Mouse (Mus musculus): ENCODE data around the gene Gnai3. TPM values are rescaled to one million over a fixed set of nuclear protein-coding genes. Genes with fewer than 3 reads are reported as not detected.

The Gnai3 gene
- polyA plus RNA-seq, 1 experiment, result 28.8 TPM

DNA sequence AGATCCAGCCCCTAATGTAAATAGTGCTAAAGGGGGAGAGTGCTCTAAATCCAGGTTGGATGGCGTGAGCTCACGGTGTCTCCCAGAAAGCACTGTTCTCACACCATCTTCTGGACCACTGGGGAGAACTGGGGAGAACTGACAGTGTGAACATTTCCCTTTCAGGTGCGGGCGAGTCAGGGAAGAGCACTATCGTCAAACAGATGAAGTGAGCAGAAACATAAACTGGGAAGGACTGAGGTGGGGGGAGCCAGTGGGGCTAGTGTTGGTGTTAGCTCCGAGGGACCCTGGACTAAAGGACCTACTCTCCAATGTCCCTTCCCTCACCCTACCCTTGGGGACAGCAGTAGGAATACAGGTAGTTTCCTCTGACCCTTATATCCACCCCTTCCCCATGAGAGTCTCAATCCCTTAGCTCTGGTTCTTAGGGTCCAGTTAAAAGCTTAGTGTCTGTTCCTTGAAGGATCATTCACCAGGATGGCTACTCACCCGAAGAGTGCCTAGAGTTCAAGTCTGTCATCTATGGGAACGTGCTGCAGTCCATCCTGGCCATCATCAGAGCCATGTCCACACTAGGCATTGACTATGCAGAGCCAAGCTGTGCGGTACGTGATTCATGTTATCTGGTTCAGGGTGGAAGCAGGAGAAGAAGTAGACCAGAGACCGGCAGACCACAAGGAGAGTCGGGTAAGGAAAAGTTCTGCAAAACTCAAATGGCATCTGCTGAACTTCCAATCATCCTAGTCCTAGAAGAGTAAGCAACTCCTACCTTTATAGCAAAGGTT lies 50.8 kb downstream of the Gnai3 start:
- H3K36me3 ChIP-seq (ENCODE audit: control insufficient read depth, insufficient read depth), result no peaks in the 10 kb centered on the region
- H3K27me3 ChIP-seq (ENCODE audit: control insufficient read depth, insufficient read depth, insufficient read length), result no peaks in the 10 kb centered on the region
- no peaks in the 10 kb centered on the region for H3K79me3 ChIP-seq (ENCODE audit: low read depth)
- no peak overlapping the region for H3ac ChIP-seq (ENCODE audit: control insufficient read depth, insufficient read length, low read depth)
- no peak for TF ChIP-seq MYOD1 (IDR thresholded peaks at IDR 0.05; ENCODE audit: control insufficient read depth, insufficient read length, low read depth)
- no peak for TF ChIP-seq CEBPB (IDR thresholded peaks at IDR 0.05; ENCODE audit: low read depth)
- TF ChIP-seq CTCF (IDR thresholded peaks at IDR 0.05; ENCODE audit: control insufficient read depth, insufficient read depth, insufficient read length), result no peak
- no peak for TF ChIP-seq MAX (IDR thresholded peaks at IDR 0.05)
- no peak for TF ChIP-seq FOSL1 (IDR thresholded peaks at IDR 0.05; ENCODE audit: insufficient read depth, low read length, poor library complexity, severe bottlenecking)
- TF ChIP-seq MYOG (IDR thresholded peaks at IDR 0.05; ENCODE audit: control insufficient read depth, extremely low read depth, insufficient read length), result no peak
- TF ChIP-seq USF1 (IDR thresholded peaks at IDR 0.05; ENCODE audit: low read depth), result no peak
- no peak overlapping the region for H3K4me3 ChIP-seq (ENCODE audit: insufficient read depth, poor library complexity, severe bottlenecking)
- no peaks in the 10 kb centered on the region for H3K79me2 ChIP-seq (ENCODE audit: control insufficient read depth, insufficient read depth)

DNA sequence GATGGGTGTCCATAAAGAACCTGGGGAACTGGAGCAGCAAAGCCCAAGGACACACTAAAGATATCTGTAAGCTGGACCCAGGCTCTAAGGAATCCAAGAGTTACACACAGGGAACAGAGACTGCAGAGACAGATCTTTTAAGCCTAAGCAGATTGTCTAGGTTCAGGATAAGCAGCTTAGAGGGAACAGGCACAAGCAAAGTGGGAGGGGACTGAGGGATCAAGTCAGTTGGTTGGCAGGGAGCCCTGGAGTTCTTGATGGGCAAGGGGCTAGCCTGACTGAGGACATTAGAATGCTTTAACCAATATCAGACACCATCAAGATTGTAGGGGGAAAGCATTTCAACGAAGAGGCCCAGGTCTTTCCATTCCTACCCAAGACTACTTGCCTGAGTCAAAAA lies 51.8 kb downstream of the Gnai3 start:
- Histone ChIP-seq H3K36me3 (ENCODE audit: control insufficient read depth, insufficient read depth) (no peaks in the 10 kb centered on the region), H3K4me3 (ENCODE audit: insufficient read depth, poor library complexity, severe bottlenecking) (no peak overlapping the region), H3K79me3 (ENCODE audit: low read depth) (no peaks in the 10 kb centered on the region), H3K79me2 (ENCODE audit: control insufficient read depth, insufficient read depth) (no peaks in the 10 kb centered on the region), H3ac (ENCODE audit: control insufficient read depth, insufficient read length, low read depth) (no peak overlapping the region), H3K27me3 (ENCODE audit: control insufficient read depth, insufficient read depth, insufficient read length) (no peaks in the 10 kb centered on the region)
- TF ChIP-seq MAX (IDR thresholded peaks at IDR 0.05) (no peak), MYOG (IDR thresholded peaks at IDR 0.05; ENCODE audit: control insufficient read depth, extremely low read depth, insufficient read length) (no peak), MYOD1 (IDR thresholded peaks at IDR 0.05; ENCODE audit: control insufficient read depth, insufficient read length, low read depth) (no peak), CEBPB (IDR thresholded peaks at IDR 0.05; ENCODE audit: low read depth) (no peak)

DNA sequence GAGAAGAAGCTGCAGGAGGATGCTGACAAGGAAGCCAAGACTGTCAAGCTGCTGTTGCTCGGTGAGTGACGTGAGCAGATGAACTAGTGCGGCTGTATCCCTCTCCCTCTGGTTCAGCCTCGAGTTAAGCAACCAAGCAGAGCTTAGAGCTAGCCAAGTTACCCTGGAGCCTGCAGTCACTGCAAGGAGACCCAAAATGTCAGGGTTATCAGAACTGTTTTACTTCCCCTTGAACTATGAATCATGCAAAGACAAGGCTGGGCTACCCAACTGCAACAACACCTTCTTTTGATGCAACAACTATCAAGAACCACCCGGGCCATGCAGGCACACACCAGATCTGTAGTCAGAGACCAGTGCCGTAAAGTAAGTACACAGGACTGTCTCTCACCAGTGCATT lies 52.6 kb downstream of the Gnai3 start:
- Histone ChIP-seq H3K79me2 (ENCODE audit: control insufficient read depth, insufficient read depth) (no peaks in the 10 kb centered on the region), H3ac (ENCODE audit: control insufficient read depth, insufficient read length, low read depth) (no peak overlapping the region), H3K36me3 (ENCODE audit: control insufficient read depth, insufficient read depth) (no peaks in the 10 kb centered on the region), H3K4me3 (ENCODE audit: insufficient read depth, poor library complexity, severe bottlenecking) (no peak overlapping the region), H3K79me3 (ENCODE audit: low read depth) (no peaks in the 10 kb centered on the region), H3K27me3 (ENCODE audit: control insufficient read depth, insufficient read depth, insufficient read length) (no peaks in the 10 kb centered on the region)
- TF ChIP-seq FOSL1 (IDR thresholded peaks at IDR 0.05; ENCODE audit: insufficient read depth, low read length, poor library complexity, severe bottlenecking) (no peak), MYOD1 (IDR thresholded peaks at IDR 0.05; ENCODE audit: control insufficient read depth, insufficient read length, low read depth) (no peak)

DNA sequence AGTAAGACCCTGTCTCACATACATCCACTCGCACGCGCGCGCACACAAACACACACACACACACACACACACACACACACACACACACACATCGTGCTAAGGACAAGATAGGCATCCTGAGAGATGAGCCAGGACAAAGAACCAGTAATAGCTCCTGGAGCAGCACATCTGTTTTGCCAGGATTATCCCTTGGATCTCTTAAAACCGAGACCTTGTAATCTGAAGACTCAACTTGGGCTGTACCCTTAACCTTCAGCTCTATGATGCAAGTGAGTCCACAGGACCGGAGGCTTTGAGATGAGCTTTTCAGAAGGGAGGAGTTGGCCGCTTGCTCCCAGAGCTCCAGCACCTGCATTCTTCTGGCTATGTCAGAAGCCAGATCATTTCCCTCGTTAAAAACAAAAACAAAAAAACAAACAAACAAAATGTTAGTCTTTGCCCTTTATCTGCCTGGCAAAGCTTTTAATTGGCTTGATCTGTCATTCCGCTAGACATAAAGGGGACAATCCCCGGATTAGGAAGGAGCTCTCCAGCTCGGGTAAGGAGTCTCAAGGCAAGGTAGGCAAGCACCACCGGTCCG lies 53.3 kb downstream of the Gnai3 start, which contains the start of gene Gnat2:
Gnat2 (plus strand) TSS at position 254 of the 580 bp plus-strand sequence.
- Histone ChIP-seq H3K79me3 (ENCODE audit: low read depth) (no peaks in the 10 kb centered on the region), H3K27me3 (ENCODE audit: control insufficient read depth, insufficient read depth, insufficient read length) (no peaks in the 10 kb centered on the region), H3K36me3 (ENCODE audit: control insufficient read depth, insufficient read depth) (no peaks in the 10 kb centered on the region), H3K4me3 (ENCODE audit: insufficient read depth, poor library complexity, severe bottlenecking) (no peak within 1 kb of the TSS), H3K79me2 (ENCODE audit: control insufficient read depth, insufficient read depth) (peaks cover 2% of the 10 kb centered on the region), H3ac (ENCODE audit: control insufficient read depth, insufficient read length, low read depth) (no peak within 1 kb of the TSS)
- no peak for TF ChIP-seq MAX (IDR thresholded peaks at IDR 0.05)
- TF ChIP-seq MYOG (IDR thresholded peaks at IDR 0.05; ENCODE audit: control insufficient read depth, extremely low read depth, insufficient read length), result no peak
- no peak for TF ChIP-seq CEBPB (IDR thresholded peaks at IDR 0.05; ENCODE audit: low read depth)

DNA sequence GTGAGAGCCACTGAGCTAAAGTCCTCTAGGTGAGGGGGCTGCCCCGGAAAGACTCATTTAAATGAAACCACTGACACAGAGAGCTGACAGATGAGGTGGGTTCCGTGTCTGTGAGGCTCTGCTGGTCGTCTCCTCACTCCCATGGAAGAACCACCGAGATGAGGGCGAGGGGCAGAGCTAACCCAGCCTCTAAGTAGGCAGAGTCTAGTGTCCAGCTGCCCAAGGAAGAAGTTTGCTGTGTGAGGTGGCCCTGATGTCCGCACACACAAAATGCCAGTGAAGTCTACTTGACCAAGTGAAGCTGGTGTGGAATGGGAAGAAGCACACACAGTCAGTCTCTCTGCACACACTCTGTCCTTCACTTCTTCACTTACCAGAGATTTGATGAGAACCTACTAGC lies 53.9 kb downstream of the Gnai3 start:
- Histone ChIP-seq H3K36me3 (ENCODE audit: control insufficient read depth, insufficient read depth) (no peaks in the 10 kb centered on the region), H3K79me2 (ENCODE audit: control insufficient read depth, insufficient read depth) (peaks cover 8% of the 10 kb centered on the region), H3K4me3 (ENCODE audit: insufficient read depth, poor library complexity, severe bottlenecking) (no peak overlapping the region), H3ac (ENCODE audit: control insufficient read depth, insufficient read length, low read depth) (no peak overlapping the region), H3K27me3 (ENCODE audit: control insufficient read depth, insufficient read depth, insufficient read length) (no peaks in the 10 kb centered on the region), H3K79me3 (ENCODE audit: low read depth) (no peaks in the 10 kb centered on the region)
- no peak for TF ChIP-seq MYOD1 (IDR thresholded peaks at IDR 0.05; ENCODE audit: control insufficient read depth, insufficient read length, low read depth)
- TF ChIP-seq USF1 (IDR thresholded peaks at IDR 0.05; ENCODE audit: low read depth), result no peak
- no peak for TF ChIP-seq MAX (IDR thresholded peaks at IDR 0.05)
- TF ChIP-seq MYOG (IDR thresholded peaks at IDR 0.05; ENCODE audit: control insufficient read depth, extremely low read depth, insufficient read length), result no peak
- TF ChIP-seq CEBPB (IDR thresholded peaks at IDR 0.05; ENCODE audit: low read depth), result no peak
- no peak for TF ChIP-seq CTCF (IDR thresholded peaks at IDR 0.05; ENCODE audit: control insufficient read depth, insufficient read depth, insufficient read length)
- TF ChIP-seq FOSL1 (IDR thresholded peaks at IDR 0.05; ENCODE audit: insufficient read depth, low read length, poor library complexity, severe bottlenecking), result no peak

DNA sequence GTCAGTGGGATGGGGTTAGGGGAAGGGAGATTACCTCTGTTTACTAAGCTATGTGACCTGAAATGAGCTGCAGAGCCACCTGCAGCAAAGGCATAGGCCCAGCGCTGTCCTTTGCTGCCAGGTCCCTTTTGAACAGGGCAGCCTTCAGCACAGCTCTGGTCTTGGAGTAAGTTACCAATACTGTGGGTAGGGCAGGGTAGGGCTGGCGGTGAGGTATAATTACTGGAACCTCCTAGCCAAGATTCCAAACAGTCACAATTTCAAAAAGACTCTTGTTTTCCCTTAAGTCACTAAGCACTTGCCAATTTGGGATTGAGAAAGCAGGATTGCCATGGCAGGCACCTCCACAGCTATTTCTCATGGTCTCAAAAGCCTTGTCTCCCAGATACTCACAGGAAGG lies 55.4 kb downstream of the Gnai3 start:
- Histone ChIP-seq H3ac (ENCODE audit: control insufficient read depth, insufficient read length, low read depth) (no peak overlapping the region), H3K79me3 (ENCODE audit: low read depth) (no peaks in the 10 kb centered on the region), H3K27me3 (ENCODE audit: control insufficient read depth, insufficient read depth, insufficient read length) (no peaks in the 10 kb centered on the region), H3K4me3 (ENCODE audit: insufficient read depth, poor library complexity, severe bottlenecking) (no peak overlapping the region), H3K79me2 (ENCODE audit: control insufficient read depth, insufficient read depth) (peaks cover 17% of the 10 kb centered on the region), H3K36me3 (ENCODE audit: control insufficient read depth, insufficient read depth) (no peaks in the 10 kb centered on the region)
- TF ChIP-seq CEBPB (IDR thresholded peaks at IDR 0.05; ENCODE audit: low read depth) (no peak), MYOG (IDR thresholded peaks at IDR 0.05; ENCODE audit: control insufficient read depth, extremely low read depth, insufficient read length) (no peak), MAX (IDR thresholded peaks at IDR 0.05) (no peak), CTCF (IDR thresholded peaks at IDR 0.05; ENCODE audit: control insufficient read depth, insufficient read depth, insufficient read length) (no peak), MYOD1 (IDR thresholded peaks at IDR 0.05; ENCODE audit: control insufficient read depth, insufficient read length, low read depth) (no peak), FOSL1 (IDR thresholded peaks at IDR 0.05; ENCODE audit: insufficient read depth, low read length, poor library complexity, severe bottlenecking) (no peak), USF1 (IDR thresholded peaks at IDR 0.05; ENCODE audit: low read depth) (no peak)
